Mouse (Mus musculus) heart, postnatal 0 days (tissue): ENCODE results near the gene Akr1b8. TPM values are rescaled to one million over a fixed set of nuclear protein-coding genes. Genes with fewer than 3 reads are reported as not detected.
"Not testable (repeated sequence)": the region's sequence is repeated elsewhere in the genome, so short reads cannot be mapped to it uniquely, and the experiment has no call there.

Source experiments
- ATAC-seq: fragments of 200-750 bp; cut with Nextera tagmentation; 2 replicates; pipeline ENCODE4 v1.8.0; 2017; ENCODE audit warnings: low read depth, moderate number of reproducible peaks, moderate library complexity; ENCODE audit not compliant: insufficient read depth
- DNase-seq: peaks from one replicate; pipeline ENCODE4 v3.0.0-alpha.2; 2016; ENCODE audit warnings: low spot score
- H3K27ac ChIP-seq: fragments of 300-500 bp; sonication (generic); 2 replicates; pipeline ENCODE4 v1.5.1; 2014; ENCODE audit warnings: low read depth, mild to moderate bottlenecking
- H3K27me3 ChIP-seq: fragments of 300-500 bp; sonication (generic); 2 replicates; pipeline ENCODE4 v1.6.1; 2014; ENCODE audit warnings: low read length, mixed read lengths; ENCODE audit not compliant: control insufficient read depth, insufficient read depth
- H3K36me3 ChIP-seq: fragments of 300-500 bp; sonication (generic); replicated peaks from 2 replicates; pipeline ENCODE4 v1.6.1; 2014; ENCODE audit warnings: low read length, mixed read lengths; ENCODE audit not compliant: control insufficient read depth, insufficient read depth
- H3K4me1 ChIP-seq: fragments of 300-500 bp; sonication (generic); 2 replicates; pipeline ENCODE4 v1.6.1; 2014; ENCODE audit warnings: antibody characterized with exemption; ENCODE audit not compliant: control insufficient read depth, insufficient read depth
- H3K4me2 ChIP-seq: fragments of 300-500 bp; sonication (generic); 2 replicates; pipeline ENCODE4 v1.6.1; 2014; ENCODE audit warnings: low read depth, mild to moderate bottlenecking, low read length, moderate library complexity
- H3K4me3 ChIP-seq: fragments of 300-500 bp; sonication (generic); 2 replicates; pipeline ENCODE4 v1.5.1; 2014; ENCODE audit warnings: low read depth, low read length
- H3K9ac ChIP-seq: fragments of 300-500 bp; sonication (generic); replicated peaks from 2 replicates; pipeline ENCODE4 v1.6.1; 2014; ENCODE audit warnings: low read depth, low read length, mixed read lengths
- H3K9me3 ChIP-seq: fragments of 300-500 bp; sonication (generic); replicated peaks from 2 replicates; pipeline ENCODE4 v1.6.1; 2016; ENCODE audit warnings: low read length; ENCODE audit not compliant: control insufficient read depth
- CTCF ChIP-seq: IDR thresholded peaks from 2 replicates; pipeline ENCODE4 v1.5.1; 2016; ENCODE audit warnings: antibody characterized with exemption, control low read depth, low read depth
- EP300 ChIP-seq: IDR thresholded peaks from 2 replicates; pipeline ENCODE4 v1.6.1; 2016; ENCODE audit warnings: antibody characterized with exemption, low read depth
- WGBS: fragments of 180-500 bp; shearing (Covaris S2); extraction: QIAGEN DNeasy Blood & Tissue Kit; methylation state at CpG from one replicate; pipeline ENCODE4 v1.1.7; 2014; 5-methylcytosine and 5-hydroxymethylcytosine counted together
- polyA plus RNA-seq: library from polyadenylated mRNA; unstranded; fragments of >200 nt; fragmentation: Nextera tagmentation; extraction: Ambion mirVana; gene quantifications from 2 replicates; pipeline ENCODE4 v1.2.1, GENCODE M21; 2015
- total RNA-seq: library from RNA; depleted of rRNA; stranded (reverse); fragments of >200 nt; gene quantifications from 2 replicates; pipeline ENCODE4 v1.2.3, GENCODE M21; 2014; ENCODE audit warnings: low replicate concordance

Gene Akr1b8
- total and polyA plus RNA-seq, 2 experiments from 2014 or later = 1.3 to 8.5 TPM

DNA sequence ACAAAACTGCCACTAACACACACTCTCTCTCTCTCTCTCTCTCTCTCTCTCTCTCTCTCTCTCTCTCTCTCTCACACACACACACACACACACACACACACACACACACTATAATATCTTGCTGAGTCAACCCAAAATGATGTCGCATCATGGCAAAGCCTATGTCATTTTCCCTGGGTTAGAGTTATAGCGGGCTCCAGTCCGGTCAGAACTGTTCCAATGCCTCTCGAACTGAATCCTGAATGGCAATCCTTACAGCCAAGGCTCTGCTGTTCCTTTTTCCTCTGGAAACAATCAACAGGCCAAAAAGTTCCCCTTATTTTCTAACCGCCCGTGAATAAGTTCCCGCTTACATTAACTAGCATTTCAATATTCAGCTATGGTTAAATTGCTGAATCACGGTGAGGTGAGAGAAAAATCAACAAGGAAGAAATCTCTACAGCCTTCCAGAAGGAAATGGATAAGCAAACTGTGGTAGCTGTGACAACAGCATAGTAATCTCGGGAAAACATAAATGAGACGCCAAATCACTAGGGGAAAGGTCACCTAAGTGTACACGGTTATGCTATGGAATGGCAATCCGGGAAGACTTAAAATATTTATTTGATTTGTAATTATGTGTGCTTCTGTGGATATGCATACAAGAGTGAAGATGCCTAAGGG lies 3.8 kb upstream of the Akr1b8 start:
- ATAC-seq (no peak), DNase-seq (no peak)
- TF ChIP-seq CTCF = no peak
- H3K27me3 ChIP-seq = no peaks in the 10 kb centered on the region
- no peak overlapping the region for H3K9ac ChIP-seq
- no peak overlapping the region for H3K4me2 ChIP-seq
- H3K36me3 ChIP-seq = no peaks in the 10 kb centered on the region
- H3K27ac ChIP-seq = no peak overlapping the region
- no peaks in the 10 kb centered on the region for H3K9me3 ChIP-seq
- no peak overlapping the region for H3K4me3 ChIP-seq
- peaks cover 15% of the 10 kb centered on the region for H3K4me1 ChIP-seq
- WGBS = 74% methylated on average over 12 of the region's 12 CpGs

DNA sequence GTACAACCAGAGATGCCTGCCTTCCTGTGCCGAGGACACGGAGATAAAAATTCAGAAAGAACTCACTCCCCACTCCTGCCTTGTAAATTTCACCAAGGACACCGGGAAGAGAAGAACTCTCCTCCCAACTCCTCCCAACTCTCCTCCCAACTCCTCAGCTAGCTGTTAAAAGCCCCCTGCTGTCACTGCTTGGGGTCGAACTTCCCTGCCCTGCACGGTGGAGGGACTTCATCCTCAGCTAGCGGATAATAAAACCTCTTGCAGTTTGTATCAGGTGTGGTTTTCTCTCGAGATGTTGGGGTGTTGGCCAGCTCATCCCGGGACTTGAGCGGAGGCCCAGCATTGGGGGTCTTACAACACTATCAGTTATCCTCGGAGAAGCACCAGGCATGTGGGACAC lies 2.4 kb upstream of the Akr1b8 start:
- not testable (repeated sequence) for ATAC-seq, H3K4me2 ChIP-seq
- 33% methylated on average over 9 of the region's 10 CpGs for WGBS

DNA sequence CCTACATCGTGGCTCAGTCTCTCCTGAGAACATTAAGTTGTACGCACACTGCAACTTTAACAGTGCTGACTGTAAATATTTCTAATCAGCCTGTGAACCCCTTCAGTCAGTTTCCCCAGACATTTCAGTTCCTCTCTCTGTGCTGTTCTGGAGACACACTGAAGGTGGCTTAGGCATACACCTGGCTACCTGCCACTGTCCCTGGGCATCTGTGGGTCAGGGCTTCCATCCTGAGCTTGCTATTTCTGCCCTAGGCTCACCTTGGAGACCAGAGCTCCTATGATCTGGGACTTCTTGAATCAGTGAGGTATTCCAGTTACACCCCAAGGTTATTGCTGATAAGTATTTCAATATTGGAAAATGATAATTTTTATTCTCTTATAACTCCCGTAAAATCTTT lies 1.5 kb upstream of the Akr1b8 start:
- Histone ChIP-seq H3K4me3 (no peak overlapping the region), H3K4me2 (no peak overlapping the region), H3K9ac (no peak overlapping the region), H3K36me3 (no peaks in the 10 kb centered on the region), H3K27me3 (no peaks in the 10 kb centered on the region), H3K9me3 (no peaks in the 10 kb centered on the region), H3K4me1 (peaks cover 10% of the 10 kb centered on the region; the same call in 1 of the 2 replicates), H3K27ac (no peak overlapping the region)
- DNase-seq = no peak
- no peak for ATAC-seq
- no peak for TF ChIP-seq CTCF
- no peak for TF ChIP-seq EP300
- 92% methylated on average over 3 of the region's 3 CpGs for WGBS

More for the DNA sequence above, 2.4 kb upstream of the Akr1b8 start:
- H3K27ac ChIP-seq, H3K4me3 ChIP-seq, H3K9me3 ChIP-seq, H3K9ac ChIP-seq, H3K36me3 ChIP-seq, H3K27me3 ChIP-seq, DNase-seq: not testable (repeated sequence)
- peaks cover 10% of the 10 kb centered on the region; the same call in 1 of the 2 replicates for H3K4me1 ChIP-seq

DNA sequence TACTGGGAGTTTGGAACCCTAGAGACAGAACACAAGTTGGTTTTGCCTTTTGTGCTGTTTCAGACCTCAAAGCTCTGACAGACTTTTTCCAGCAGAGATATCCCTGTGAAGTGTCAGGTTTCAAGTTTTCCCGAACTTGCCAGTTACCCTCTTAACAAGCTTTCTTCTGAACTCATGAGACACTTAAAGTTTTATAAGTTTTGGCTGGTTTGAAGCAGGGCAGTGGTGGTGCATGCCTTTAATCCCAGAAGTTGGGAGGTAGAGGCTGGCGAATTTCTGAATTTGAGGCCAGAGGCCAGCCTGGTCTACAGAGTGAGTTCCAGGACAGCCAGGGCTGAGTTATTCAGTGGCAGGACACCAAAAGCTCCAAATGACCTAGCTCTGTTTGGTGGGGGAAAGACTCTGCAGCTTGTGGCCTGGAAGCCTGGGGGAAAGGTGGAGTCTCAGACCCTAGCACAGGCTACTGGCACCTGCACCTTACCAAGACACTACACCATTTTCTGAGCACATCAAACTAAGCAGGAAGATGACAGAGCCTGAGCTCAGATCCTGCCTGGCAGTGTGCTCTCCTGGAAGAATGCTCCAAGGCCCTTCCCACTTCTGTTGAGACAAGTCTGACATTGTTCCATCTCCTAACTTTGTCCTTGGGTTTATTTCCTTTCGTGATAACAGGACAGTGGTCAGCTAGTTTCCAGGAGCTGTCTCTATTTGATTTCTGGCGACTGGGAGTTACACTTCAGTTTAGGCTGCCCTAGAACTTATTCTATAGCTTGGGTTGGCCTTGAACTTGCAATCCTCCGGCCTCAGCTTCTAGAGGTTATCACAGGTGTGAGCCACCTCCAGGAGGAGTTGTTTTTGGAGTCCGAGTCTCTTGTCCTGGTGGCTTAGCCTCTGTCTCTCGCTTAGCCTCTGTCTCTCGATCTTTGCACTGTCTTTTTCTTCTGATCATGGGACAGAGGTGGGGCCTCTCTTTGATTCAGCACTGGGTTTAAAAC lies 732 bp downstream of the Akr1b8 start:
- Histone ChIP-seq H3K4me3 (peak overlapping the region; percentile 36; the same call in 1 of the 2 replicates), H3K9me3 (no peaks in the 10 kb centered on the region), H3K9ac (0 out of 2 replicates have a peak overlapping the region, but pooled peaks have one; percentile 29), H3K4me1 (peaks cover 10% of the 10 kb centered on the region; the same call in 1 of the 2 replicates), H3K4me2 (peak overlapping the region; percentile 58), H3K27me3 (no peaks in the 10 kb centered on the region), H3K36me3 (no peaks in the 10 kb centered on the region), H3K27ac (peak overlapping the region; percentile 22; the same call in 1 of the 2 replicates)
- WGBS = 55% methylated on average over 8 of the region's 8 CpGs
- peak; percentile 29 for DNase-seq
- no peak for ATAC-seq
- no peak for TF ChIP-seq EP300
- no peak for TF ChIP-seq CTCF

DNA sequence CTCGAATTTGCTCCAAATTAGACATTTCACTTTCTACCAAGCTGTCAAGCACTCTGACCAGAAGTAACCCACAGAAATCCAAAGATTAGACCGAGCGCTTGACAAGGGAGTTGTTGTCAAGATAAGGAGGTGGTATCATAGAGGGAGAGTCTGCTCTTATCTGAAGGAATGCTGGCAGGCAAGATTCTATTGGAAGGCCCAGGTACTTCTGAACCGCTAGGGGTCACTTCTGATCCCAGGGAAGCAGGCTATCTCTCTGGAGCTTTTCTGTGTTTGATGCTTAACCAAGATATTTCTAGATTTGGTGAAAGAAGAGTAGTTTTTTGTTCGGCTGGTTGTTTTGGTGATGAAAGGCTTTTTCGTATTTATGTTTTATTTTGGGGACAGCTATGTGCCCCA lies 1.4 kb downstream of the Akr1b8 start:
- Histone ChIP-seq H3K27me3 (no peaks in the 10 kb centered on the region), H3K4me2 (no peak overlapping the region)

More for the DNA sequence above, 1.4 kb downstream of the Akr1b8 start:
- TF ChIP-seq CTCF (0 out of 2 replicates have a peak, but pooled peaks have one; percentile 7), EP300 (no peak)
- no peak overlapping the region for H3K27ac ChIP-seq
- H3K9me3 ChIP-seq = no peaks in the 10 kb centered on the region
- no peaks in the 10 kb centered on the region for H3K36me3 ChIP-seq
- H3K4me1 ChIP-seq = peaks cover 10% of the 10 kb centered on the region; the same call in 1 of the 2 replicates
- 43% methylated on average over 6 of the region's 6 CpGs for WGBS
- H3K9ac ChIP-seq = no peak overlapping the region
- DNase-seq (no peak), ATAC-seq (no peak)
- no peak overlapping the region for H3K4me3 ChIP-seq
